Mouse (Mus musculus) liver, embryonic 14.5 days (tissue): ENCODE results near the gene Vmp1.

ENCODE experiments used
- CTCF ChIP-seq: IDR thresholded peaks from 2 replicates; pipeline ENCODE4 v1.5.1; 2016; ENCODE audit warnings: antibody characterized with exemption, low read depth, control low read depth
- EP300 ChIP-seq: IDR thresholded peaks from 2 replicates; pipeline ENCODE4 v1.6.1; 2016; ENCODE audit warnings: antibody characterized with exemption, low read depth

DNA sequence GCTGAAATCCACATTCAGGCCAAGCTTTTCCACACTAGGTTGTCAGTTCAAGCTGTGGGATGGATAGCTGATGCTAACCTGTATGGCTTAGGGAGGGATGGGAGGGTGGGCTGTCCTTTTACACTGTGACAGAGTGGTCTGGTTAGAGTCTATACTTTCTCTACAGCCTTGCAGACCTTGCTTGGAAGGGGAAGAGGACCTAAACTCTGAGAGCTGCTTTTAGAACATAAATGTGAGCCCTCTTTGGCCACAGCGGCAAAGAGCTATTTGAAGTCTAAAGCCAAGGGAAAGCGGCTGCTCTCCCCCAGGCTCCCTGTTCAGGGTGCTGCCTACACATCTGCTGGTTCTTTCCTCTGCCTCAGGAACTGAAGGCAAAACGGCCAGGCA lies 98.0 kb downstream of the Vmp1 start:
- TF ChIP-seq EP300 (no peak), CTCF (no peak)
